Mouse (Mus musculus): ENCODE measurements around the gene Nlgn2. TPM values are rescaled to one million over a fixed set of nuclear protein-coding genes. Genes with fewer than 3 reads are reported as not detected.
A peak's percentile ranks its signal among the peaks of the same experiment; 100 is the strongest.

The Nlgn2 gene
- polyA plus RNA-seq, 1 experiment = 10.7 TPM

- no peak within 1 kb of the TSS for H3ac ChIP-seq (ENCODE audit: control insufficient read depth, insufficient read length, low read depth)
- no peaks in the 10 kb centered on the region for H3K79me3 ChIP-seq (ENCODE audit: low read depth)
- H3K27me3 ChIP-seq (ENCODE audit: control insufficient read depth, insufficient read depth, insufficient read length) = peaks cover 8% of the 10 kb centered on the region
- no peaks in the 10 kb centered on the region for H3K36me3 ChIP-seq (ENCODE audit: control insufficient read depth, insufficient read depth)
- H3K4me3 ChIP-seq (ENCODE audit: insufficient read depth, poor library complexity, severe bottlenecking) = no peak within 1 kb of the TSS
- no peaks in the 10 kb centered on the region for H3K79me2 ChIP-seq (ENCODE audit: control insufficient read depth, insufficient read depth)
- TF ChIP-seq MYOG (IDR thresholded peaks at IDR 0.05; ENCODE audit: control insufficient read depth, extremely low read depth, insufficient read length) (no peak), FOSL1 (IDR thresholded peaks at IDR 0.05; ENCODE audit: insufficient read depth, low read length, poor library complexity, severe bottlenecking) (no peak), USF1 (IDR thresholded peaks at IDR 0.05; ENCODE audit: low read depth) (no peak), CEBPB (IDR thresholded peaks at IDR 0.05; ENCODE audit: low read depth) (no peak), MYOD1 (IDR thresholded peaks at IDR 0.05; ENCODE audit: control insufficient read depth, insufficient read length, low read depth) (no peak), MAX (IDR thresholded peaks at IDR 0.05) (no peak), CTCF (IDR thresholded peaks at IDR 0.05; ENCODE audit: control insufficient read depth, insufficient read depth, insufficient read length) (no peak)
These were observed 20.8 kb upstream of the Nlgn2 start, which contains the start of gene Tnk1 for GRCm38 (mm10) chr11:69858113-69858998. Gene Tnk1, minus strand, starts transcription at chr11:69858730.

- TF ChIP-seq CEBPB (IDR thresholded peaks at IDR 0.05; ENCODE audit: low read depth) (no peak), CTCF (IDR thresholded peaks at IDR 0.05; ENCODE audit: control insufficient read depth, insufficient read depth, insufficient read length) (peak; percentile 53)
- Histone ChIP-seq H3ac (ENCODE audit: control insufficient read depth, insufficient read length, low read depth) (no peak overlapping the region), H3K27me3 (ENCODE audit: control insufficient read depth, insufficient read depth, insufficient read length) (peaks cover 8% of the 10 kb centered on the region), H3K79me2 (ENCODE audit: control insufficient read depth, insufficient read depth) (no peaks in the 10 kb centered on the region), H3K79me3 (ENCODE audit: low read depth) (no peaks in the 10 kb centered on the region), H3K36me3 (ENCODE audit: control insufficient read depth, insufficient read depth) (peaks cover 15% of the 10 kb centered on the region), H3K4me3 (ENCODE audit: insufficient read depth, poor library complexity, severe bottlenecking) (no peak overlapping the region)
These were observed 17.8 kb upstream of the Nlgn2 start for GRCm38 (mm10) chr11:69855347-69855746.

GRCm38 (mm10) chr11:69854680-69855079 lies 17.1 kb upstream of the Nlgn2 start:
- H3K79me2 ChIP-seq (ENCODE audit: control insufficient read depth, insufficient read depth) = no peaks in the 10 kb centered on the region
- H3ac ChIP-seq (ENCODE audit: control insufficient read depth, insufficient read length, low read depth) = no peak overlapping the region
- peaks cover 22% of the 10 kb centered on the region for H3K36me3 ChIP-seq (ENCODE audit: control insufficient read depth, insufficient read depth)
- TF ChIP-seq MYOG (IDR thresholded peaks at IDR 0.05; ENCODE audit: control insufficient read depth, extremely low read depth, insufficient read length) (no peak), MYOD1 (IDR thresholded peaks at IDR 0.05; ENCODE audit: control insufficient read depth, insufficient read length, low read depth) (no peak), FOSL1 (IDR thresholded peaks at IDR 0.05; ENCODE audit: insufficient read depth, low read length, poor library complexity, severe bottlenecking) (no peak), USF1 (IDR thresholded peaks at IDR 0.05; ENCODE audit: low read depth) (no peak), CTCF (IDR thresholded peaks at IDR 0.05; ENCODE audit: control insufficient read depth, insufficient read depth, insufficient read length) (no peak), CEBPB (IDR thresholded peaks at IDR 0.05; ENCODE audit: low read depth) (no peak), MAX (IDR thresholded peaks at IDR 0.05) (no peak)
- H3K4me3 ChIP-seq (ENCODE audit: insufficient read depth, poor library complexity, severe bottlenecking) = no peak overlapping the region
- H3K79me3 ChIP-seq (ENCODE audit: low read depth) = no peaks in the 10 kb centered on the region
- peaks cover 8% of the 10 kb centered on the region for H3K27me3 ChIP-seq (ENCODE audit: control insufficient read depth, insufficient read depth, insufficient read length)

GRCm38 (mm10) chr11:69853994-69854393 lies 16.4 kb upstream of the Nlgn2 start:
- TF ChIP-seq MYOD1 (IDR thresholded peaks at IDR 0.05; ENCODE audit: control insufficient read depth, insufficient read length, low read depth) (no peak), CTCF (IDR thresholded peaks at IDR 0.05; ENCODE audit: control insufficient read depth, insufficient read depth, insufficient read length) (no peak), USF1 (IDR thresholded peaks at IDR 0.05; ENCODE audit: low read depth) (peak; percentile 87), MAX (IDR thresholded peaks at IDR 0.05) (no peak)
- Histone ChIP-seq H3K79me3 (ENCODE audit: low read depth) (no peaks in the 10 kb centered on the region), H3K36me3 (ENCODE audit: control insufficient read depth, insufficient read depth) (peaks cover 28% of the 10 kb centered on the region), H3ac (ENCODE audit: control insufficient read depth, insufficient read length, low read depth) (no peak overlapping the region), H3K4me3 (ENCODE audit: insufficient read depth, poor library complexity, severe bottlenecking) (no peak overlapping the region), H3K27me3 (ENCODE audit: control insufficient read depth, insufficient read depth, insufficient read length) (peaks cover 8% of the 10 kb centered on the region), H3K79me2 (ENCODE audit: control insufficient read depth, insufficient read depth) (no peaks in the 10 kb centered on the region)

GRCm38 (mm10) chr11:69850754-69851153 lies 13.2 kb upstream of the Nlgn2 start:
- TF ChIP-seq MYOG (IDR thresholded peaks at IDR 0.05; ENCODE audit: control insufficient read depth, extremely low read depth, insufficient read length) (no peak), CEBPB (IDR thresholded peaks at IDR 0.05; ENCODE audit: low read depth) (no peak), USF1 (IDR thresholded peaks at IDR 0.05; ENCODE audit: low read depth) (no peak), FOSL1 (IDR thresholded peaks at IDR 0.05; ENCODE audit: insufficient read depth, low read length, poor library complexity, severe bottlenecking) (no peak), MAX (IDR thresholded peaks at IDR 0.05) (no peak), MYOD1 (IDR thresholded peaks at IDR 0.05; ENCODE audit: control insufficient read depth, insufficient read length, low read depth) (no peak), CTCF (IDR thresholded peaks at IDR 0.05; ENCODE audit: control insufficient read depth, insufficient read depth, insufficient read length) (no peak)
- peaks cover 2% of the 10 kb centered on the region for H3K79me3 ChIP-seq (ENCODE audit: low read depth)
- H3K4me3 ChIP-seq (ENCODE audit: insufficient read depth, poor library complexity, severe bottlenecking) = no peak overlapping the region
- H3ac ChIP-seq (ENCODE audit: control insufficient read depth, insufficient read length, low read depth) = no peak overlapping the region
- peaks cover 45% of the 10 kb centered on the region for H3K36me3 ChIP-seq (ENCODE audit: control insufficient read depth, insufficient read depth)
- H3K79me2 ChIP-seq (ENCODE audit: control insufficient read depth, insufficient read depth) = peaks cover 22% of the 10 kb centered on the region
- no peaks in the 10 kb centered on the region for H3K27me3 ChIP-seq (ENCODE audit: control insufficient read depth, insufficient read depth, insufficient read length)

- H3K79me3 ChIP-seq (ENCODE audit: low read depth) = peaks cover 2% of the 10 kb centered on the region
- H3ac ChIP-seq (ENCODE audit: control insufficient read depth, insufficient read length, low read depth) = no peak overlapping the region
- TF ChIP-seq MYOG (IDR thresholded peaks at IDR 0.05; ENCODE audit: control insufficient read depth, extremely low read depth, insufficient read length) = no peak
- TF ChIP-seq MAX (IDR thresholded peaks at IDR 0.05) = no peak
- TF ChIP-seq MYOD1 (IDR thresholded peaks at IDR 0.05; ENCODE audit: control insufficient read depth, insufficient read length, low read depth) = no peak
- no peak for TF ChIP-seq CEBPB (IDR thresholded peaks at IDR 0.05; ENCODE audit: low read depth)
- no peak overlapping the region for H3K4me3 ChIP-seq (ENCODE audit: insufficient read depth, poor library complexity, severe bottlenecking)
- no peaks in the 10 kb centered on the region for H3K27me3 ChIP-seq (ENCODE audit: control insufficient read depth, insufficient read depth, insufficient read length)
- peaks cover 22% of the 10 kb centered on the region for H3K79me2 ChIP-seq (ENCODE audit: control insufficient read depth, insufficient read depth)
- H3K36me3 ChIP-seq (ENCODE audit: control insufficient read depth, insufficient read depth) = peaks cover 45% of the 10 kb centered on the region
These were observed 12.3 kb upstream of the Nlgn2 start for GRCm38 (mm10) chr11:69849884-69850283.

All from C2C12 (cell line).